ENCODE assay signal across 23 mouse cellular contexts in the genomic region with DNA sequence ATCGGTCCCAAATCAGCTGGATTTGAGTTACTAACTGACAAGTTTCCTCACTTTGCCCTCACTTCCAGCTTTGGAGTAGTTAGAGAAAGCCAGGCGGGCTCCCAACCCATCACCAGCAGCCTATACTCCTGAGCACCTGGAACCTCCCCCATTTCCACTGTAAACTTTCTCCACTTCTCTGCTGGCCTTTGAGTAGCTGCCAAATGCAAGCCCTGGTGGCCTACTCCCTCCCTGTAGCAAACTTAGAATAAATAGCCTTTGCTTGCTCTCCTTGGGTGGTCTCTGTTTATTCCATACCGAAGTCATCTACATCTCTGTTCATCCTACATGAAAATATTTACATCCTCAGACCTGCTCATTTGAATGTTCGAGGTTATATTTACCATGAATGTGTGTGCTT.
DNase-seq lines count a peak whose midpoint lies in the region; ATAC-seq and TF ChIP-seq lines count a peak whose summit lies in the region.
"Had no signal": no experiment of that assay in that cellular context is flagged by ENCODE, and none has a peak within 500 bp of the region (broad histone marks: within the 10 kb centered on the region; RNA-seq: fewer than 3 reads in every experiment).

No protein-coding gene starts in this region.

- no peak overlapping the region for H3K9ac ChIP-seq in heart, embryonic 13.5 days
- H3K9ac ChIP-seq in midbrain, embryonic 11.5 days (ENCODE audit: low read length), result no peak overlapping the region
- no peak overlapping the region for H3K9ac ChIP-seq in midbrain, embryonic 14.5 days (replicated peaks; ENCODE audit: low read length)
- no peak overlapping the region for H3K9ac ChIP-seq in forebrain, embryonic 14.5 days (ENCODE audit: low read length)
- H3K9ac ChIP-seq: limb, embryonic 12.5 days; liver, embryonic 14.5 days; midbrain, embryonic 15.5 days; neural tube, embryonic 13.5 days had no signal

- intact Hi-C loops in heart, postnatal 25 days (cut with DNase I), result loop anchor here (5.0 kb wide), 2 partner anchors 41 to 291 kb away; no protein-coding TSS in a partner anchor

- no peak overlapping the region for H3K4me3 ChIP-seq in heart, embryonic 13.5 days
- H3K4me3 ChIP-seq in midbrain, embryonic 11.5 days (ENCODE audit: low read depth, low read length), result no peak overlapping the region
- H3K4me3 ChIP-seq in midbrain, embryonic 14.5 days (replicated peaks; ENCODE audit: low read depth, low read length), result no peak overlapping the region
- no peak overlapping the region for H3K4me3 ChIP-seq in small intestine, adult 2 months (ENCODE audit: low read depth, low read length)
- no peak overlapping the region for H3K4me3 ChIP-seq in forebrain, embryonic 14.5 days (ENCODE audit: low read depth, low read length)
- H3K4me3 ChIP-seq: gastrocnemius, adult 2 months; hindbrain, embryonic 10.5 days; limb, embryonic 12.5 days; megakaryocyte, embryonic 14.5 days; midbrain, embryonic 15.5 days; neural tube, embryonic 13.5 days had no signal

- no peak for TF ChIP-seq CTCF in small intestine, adult 2 months (IDR thresholded peaks at IDR 0.05; ENCODE audit: extremely low read depth, insufficient read length, insufficient replicate concordance, low read depth, low read length)

- ATAC-seq in heart, embryonic 13.5 days (ENCODE audit: extremely low read depth, insufficient number of reproducible peaks, low FRiP score, low TSS enrichment), result no peak
- ATAC-seq in midbrain, embryonic 11.5 days (ENCODE audit: low FRiP score), result no peak
- ATAC-seq in midbrain, embryonic 14.5 days (ENCODE audit: low FRiP score, low TSS enrichment), result no peak
- ATAC-seq in forebrain, embryonic 14.5 days, result no peak
- ATAC-seq: hindbrain, embryonic 16.5 days; midbrain, embryonic 15.5 days had no signal

- no peak overlapping the region for H3K4me2 ChIP-seq in heart, embryonic 13.5 days
- no peak overlapping the region for H3K4me2 ChIP-seq in midbrain, embryonic 11.5 days
- H3K4me2 ChIP-seq in midbrain, embryonic 14.5 days (ENCODE audit: low read length), result no peak overlapping the region
- H3K4me2 ChIP-seq in forebrain, embryonic 14.5 days (ENCODE audit: low read length), result no peak overlapping the region
- H3K4me2 ChIP-seq: limb, embryonic 12.5 days; midbrain, embryonic 15.5 days; neural tube, embryonic 13.5 days had no signal

- 0 out of 2 replicates have a peak overlapping the region, but pooled peaks have one; percentile 39 for H3K27ac ChIP-seq in heart, embryonic 13.5 days (replicated peaks)
- H3K27ac ChIP-seq in midbrain, embryonic 11.5 days (ENCODE audit: low read depth, low read length), result no peak overlapping the region
- no peak overlapping the region for H3K27ac ChIP-seq in midbrain, embryonic 14.5 days (replicated peaks; ENCODE audit: low read depth, low read length)
- H3K27ac ChIP-seq in small intestine, adult 2 months (ENCODE audit: insufficient read depth, low read depth, low read length), result peak overlapping the region; percentile 40; the same call in 1 of the 2 replicates
- no peak overlapping the region for H3K27ac ChIP-seq in forebrain, embryonic 14.5 days (ENCODE audit: low read depth, low read length)
- H3K27ac ChIP-seq: gastrocnemius, adult 2 months; hindbrain, embryonic 10.5 days; limb, embryonic 12.5 days; liver, embryonic 14.5 days; midbrain, embryonic 15.5 days; neural tube, embryonic 13.5 days had no signal

- H3K27me3 ChIP-seq in heart, embryonic 13.5 days (replicated peaks), result no peaks in the 10 kb centered on the region; the same call in 1 of the 2 replicates
- no peaks in the 10 kb centered on the region for H3K27me3 ChIP-seq in midbrain, embryonic 11.5 days (ENCODE audit: control insufficient read depth, insufficient read depth, low read length)
- no peaks in the 10 kb centered on the region for H3K27me3 ChIP-seq in midbrain, embryonic 14.5 days (ENCODE audit: control insufficient read depth, insufficient read depth, low read length)
- H3K27me3 ChIP-seq in small intestine, adult 2 months (ENCODE audit: control insufficient read depth, insufficient read depth, low read length), result no peaks in the 10 kb centered on the region
- peaks cover 72% of the 10 kb centered on the region for H3K27me3 ChIP-seq in forebrain, embryonic 14.5 days (replicated peaks; ENCODE audit: control insufficient read depth, insufficient read depth, low read length)
- H3K27me3 ChIP-seq: limb, embryonic 12.5 days; midbrain, embryonic 15.5 days had no signal

- no peaks in the 10 kb centered on the region for H3K9me3 ChIP-seq in heart, embryonic 13.5 days
- no peaks in the 10 kb centered on the region for H3K9me3 ChIP-seq in midbrain, embryonic 11.5 days (ENCODE audit: control insufficient read depth, low read length)
- H3K9me3 ChIP-seq in midbrain, embryonic 14.5 days (ENCODE audit: control insufficient read depth, low read length), result no peaks in the 10 kb centered on the region
- H3K9me3 ChIP-seq in forebrain, embryonic 14.5 days (replicated peaks; ENCODE audit: control insufficient read depth, low read length), result no peaks in the 10 kb centered on the region
- H3K9me3 ChIP-seq: hindbrain, embryonic 10.5 days; limb, embryonic 12.5 days; megakaryocyte, embryonic 14.5 days; midbrain, embryonic 15.5 days; neural tube, embryonic 13.5 days had no signal

- no peak for TF ChIP-seq POLR2A in small intestine, adult 2 months (IDR thresholded peaks at IDR 0.05; ENCODE audit: low read depth, low read length)

- DNase-seq in heart, postnatal 25 days (ENCODE audit: low spot score), result no peak
- DNase-seq in midbrain, embryonic 11.5 days (ENCODE audit: low spot score, missing footprints), result peak; percentile 44
- no peak for DNase-seq in midbrain, embryonic 14.5 days
- DNase-seq in layer of hippocampus, postnatal 14 days (ENCODE audit: low spot score in 2 of 2), result no peak
- DNase-seq in kidney, postnatal 4 days, result no peak
- no peak for DNase-seq in forebrain, embryonic 14.5 days (ENCODE audit: low spot score)
- DNase-seq: adrenal gland, postnatal 25 days; cerebellum, adult 9-10 months; gastrocnemius, adult 2 months; kidney, adult 18-20 months; kidney, postnatal 10 days; lung, postnatal 14 days; retina, postnatal 1 day; right cerebral cortex, postnatal 25 days had no signal

- H3K4me1 ChIP-seq in heart, embryonic 13.5 days, result peaks cover 54% of the 10 kb centered on the region
- H3K4me1 ChIP-seq in midbrain, embryonic 11.5 days (ENCODE audit: control insufficient read depth, insufficient read depth, low read length), result peaks cover 3% of the 10 kb centered on the region; the same call in 1 of the 2 replicates
- H3K4me1 ChIP-seq in midbrain, embryonic 14.5 days (ENCODE audit: control insufficient read depth, insufficient read depth, low read length), result peaks cover 10% of the 10 kb centered on the region; the same call in 1 of the 2 replicates
- H3K4me1 ChIP-seq in small intestine, adult 2 months (ENCODE audit: control insufficient read depth, insufficient read depth, insufficient read length, low read length), result peaks cover 2% of the 10 kb centered on the region; the same call in 1 of the 2 replicates
- peaks cover 12% of the 10 kb centered on the region for H3K4me1 ChIP-seq in forebrain, embryonic 14.5 days (ENCODE audit: control insufficient read depth, insufficient read depth, low read length)
- H3K4me1 ChIP-seq: megakaryocyte, embryonic 14.5 days had no signal

- H3K36me3 ChIP-seq in heart, embryonic 13.5 days, result no peaks in the 10 kb centered on the region
- H3K36me3 ChIP-seq in midbrain, embryonic 11.5 days (ENCODE audit: control insufficient read depth, insufficient read depth, low read length), result no peaks in the 10 kb centered on the region
- no peaks in the 10 kb centered on the region for H3K36me3 ChIP-seq in midbrain, embryonic 14.5 days (ENCODE audit: control insufficient read depth, insufficient read depth, low read length)
- no peaks in the 10 kb centered on the region for H3K36me3 ChIP-seq in small intestine, adult 2 months (ENCODE audit: control insufficient read depth, insufficient read depth, low read length)
- no peaks in the 10 kb centered on the region for H3K36me3 ChIP-seq in forebrain, embryonic 14.5 days (ENCODE audit: control insufficient read depth, insufficient read depth, low read length)
- H3K36me3 ChIP-seq: hindbrain, embryonic 10.5 days; limb, embryonic 12.5 days; midbrain, embryonic 15.5 days; neural tube, embryonic 13.5 days had no signal

- WGBS in heart, embryonic 13.5 days, result 75% methylated on average over 4 of the region's 4 CpGs
- 86% methylated on average over 4 of the region's 4 CpGs for WGBS in midbrain, embryonic 11.5 days
- 86% methylated on average over 4 of the region's 4 CpGs for WGBS in midbrain, embryonic 14.5 days
- WGBS in small intestine, adult 2 months, result 68% methylated on average over 4 of the region's 4 CpGs
- 79% methylated on average over 4 of the region's 4 CpGs for WGBS in forebrain, embryonic 14.5 days

Comparison
In these comparisons a context has a peak if more than half of its experiments do, and no peak if none do; other contexts are left out.
1. H3K27ac ChIP-seq: peak in heart, embryonic 13.5 days (single experiment) and small intestine, adult 2 months (single experiment); none in midbrain, embryonic 11.5 days (single experiment), midbrain, embryonic 14.5 days (single experiment) and forebrain, embryonic 14.5 days (single experiment).